Mouse (Mus musculus): ENCODE data around the gene Spred2. TPM values are rescaled to one million over a fixed set of nuclear protein-coding genes. Genes with fewer than 3 reads are reported as not detected.

Gene Spred2
- total RNA-seq, 2 experiments from 2014 or later, result 82.5 to 88.9 TPM

- DNase-seq (ENCODE audit: low spot score in 2 of 2), result no peak
Measured at GRCm38 (mm10) chr11:19982779-19983178, 58.6 kb downstream of the Spred2 start.

- no peak for DNase-seq (ENCODE audit: low spot score in 2 of 2)
Measured at GRCm38 (mm10) chr11:19983298-19983697, 59.1 kb downstream of the Spred2 start.

GRCm38 (mm10) chr11:19984029-19984428, 59.9 kb downstream of the Spred2 start:
- DNase-seq (ENCODE audit: low spot score in 2 of 2), result no peak

- no peak for DNase-seq (ENCODE audit: low spot score in 2 of 2)
Measured at GRCm38 (mm10) chr11:19985283-19985854, 61.2 kb downstream of the Spred2 start.

- DNase-seq (ENCODE audit: low spot score in 2 of 2), result no peak
Measured at GRCm38 (mm10) chr11:19986443-19986861, 62.3 kb downstream of the Spred2 start.

- DNase-seq (ENCODE audit: low spot score in 2 of 2), result no peak
Measured at GRCm38 (mm10) chr11:19986871-19987755, 62.9 kb downstream of the Spred2 start.

- DNase-seq (ENCODE audit: low spot score in 2 of 2), result no peak
Measured at GRCm38 (mm10) chr11:19987756-19988091, 63.5 kb downstream of the Spred2 start.

GRCm38 (mm10) chr11:19988224-19988623, 64.0 kb downstream of the Spred2 start:
- no peak for DNase-seq (ENCODE audit: low spot score in 2 of 2)

GRCm38 (mm10) chr11:19988631-19989030, 64.5 kb downstream of the Spred2 start:
- DNase-seq (ENCODE audit: low spot score in 2 of 2), result no peak

GRCm38 (mm10) chr11:19989141-19989910, 65.2 kb downstream of the Spred2 start:
- no peak for DNase-seq (ENCODE audit: low spot score in 2 of 2)

- no peak for DNase-seq (ENCODE audit: low spot score in 2 of 2)
Measured at GRCm38 (mm10) chr11:19990731-19991130, 66.6 kb downstream of the Spred2 start.

GRCm38 (mm10) chr11:19991303-19991976, 67.3 kb downstream of the Spred2 start:
- DNase-seq (ENCODE audit: low spot score in 2 of 2), result no peak

GRCm38 (mm10) chr11:19992341-19993281, 68.4 kb downstream of the Spred2 start:
- no peak for DNase-seq (ENCODE audit: low spot score in 2 of 2)

- no peak for DNase-seq (ENCODE audit: low spot score in 2 of 2)
Measured at GRCm38 (mm10) chr11:19993753-19994152, 69.6 kb downstream of the Spred2 start.

GRCm38 (mm10) chr11:19994262-19994790, 70.2 kb downstream of the Spred2 start:
- DNase-seq (ENCODE audit: low spot score in 2 of 2), result no peak

GRCm38 (mm10) chr11:19997940-19998339, 73.8 kb downstream of the Spred2 start:
- DNase-seq (ENCODE audit: low spot score in 2 of 2), result no peak

GRCm38 (mm10) chr11:20002883-20003282, 78.7 kb downstream of the Spred2 start:
- no peak for DNase-seq (ENCODE audit: low spot score in 2 of 2)

- no peak for DNase-seq (ENCODE audit: low spot score in 2 of 2)
Measured at GRCm38 (mm10) chr11:20007701-20008100, 83.5 kb downstream of the Spred2 start.

GRCm38 (mm10) chr11:20011210-20011978, 87.2 kb downstream of the Spred2 start:
- no peak for DNase-seq (ENCODE audit: low spot score in 2 of 2)
